Mouse (Mus musculus) heart, postnatal 4 days (tissue): Measurements from ENCODE around the gene Rnf183. TPM values are rescaled to one million over a fixed set of nuclear protein-coding genes. Genes with fewer than 3 reads are reported as not detected.
"Not testable (repeated sequence)": the region's sequence is repeated elsewhere in the genome, so short reads cannot be mapped to it uniquely, and the experiment has no call there.

Source experiments
- DNase-seq: peaks from one replicate; pipeline ENCODE4 v3.0.0; 2021
- total RNA-seq, 2 experiments: library from RNA; stranded (reverse); gene quantifications; 2 replicates each; pipeline ENCODE4 v1.2.3; 2021

Gene Rnf183
- not detected for total RNA-seq

- no peak for DNase-seq
Observed at GRCm38 (mm10) chr4:62435081-62435480, at the start of gene Rnf183. Gene Rnf183, minus strand, starts transcription at chr4:62435252.

GRCm38 (mm10) chr4:62480709-62481605 is 45.9 kb upstream of the Rnf183 start:
- no peak for DNase-seq

DNA sequence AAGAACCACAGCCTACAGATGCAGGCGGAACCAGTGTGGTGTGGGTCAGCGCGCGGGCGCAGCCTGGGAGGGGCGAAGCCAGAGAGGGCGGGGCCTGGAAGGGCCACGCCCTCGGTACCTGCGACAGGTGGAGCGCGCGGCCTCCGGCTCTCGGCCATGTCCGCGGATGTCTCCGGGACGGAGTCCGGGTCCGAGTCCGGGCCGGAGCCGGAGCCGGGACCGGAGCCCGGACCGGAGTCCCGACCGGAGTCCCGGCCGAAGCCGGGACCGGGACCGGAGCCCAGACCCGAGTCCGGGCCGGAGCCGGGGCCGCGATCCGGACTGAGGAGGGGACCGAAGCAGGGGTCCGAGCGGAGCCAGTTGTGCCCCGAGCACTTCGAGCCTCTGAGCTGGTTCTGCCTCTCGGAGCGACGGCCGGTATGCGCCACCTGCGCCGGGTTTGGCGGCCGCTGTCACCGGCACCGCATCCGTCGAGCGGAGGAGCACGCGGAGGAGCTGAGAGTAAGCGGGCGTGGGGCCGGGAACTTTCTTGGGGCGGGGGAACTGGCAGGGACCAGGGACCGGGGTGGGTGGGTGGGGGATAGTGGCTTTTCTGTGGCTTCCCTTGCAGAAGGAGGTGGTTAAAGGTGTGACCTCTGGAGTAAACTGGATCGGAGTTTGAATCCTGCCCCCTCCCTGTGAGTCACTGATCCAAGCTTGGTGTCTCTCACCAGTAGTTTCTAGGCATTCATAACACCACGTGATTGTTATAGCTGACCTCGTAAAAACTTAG is 45.1 kb upstream of the Rnf183 start, which contains the start of gene Bspry:
Gene Bspry (plus strand): TSS at position 117 of the 772 bp plus-strand sequence.
- DNase-seq, result no peak

DNA sequence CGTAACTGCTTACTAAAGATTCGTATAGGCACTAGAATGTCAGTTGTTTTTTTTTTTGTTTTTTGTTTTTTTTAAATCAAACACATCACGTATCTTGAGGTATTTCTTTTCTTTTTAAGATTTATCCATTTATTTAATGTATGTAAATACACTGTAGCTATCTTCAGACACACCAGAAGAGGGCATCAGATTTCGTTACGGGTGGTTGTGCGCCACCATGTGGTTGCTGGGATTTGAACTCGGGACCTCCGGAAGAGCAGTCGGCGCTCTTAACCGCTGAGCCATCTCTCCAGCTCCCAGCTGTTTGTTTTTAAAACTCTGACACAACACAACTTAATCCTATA is 44.5 kb upstream of the Rnf183 start:
- not testable (repeated sequence) for DNase-seq

GRCm38 (mm10) chr4:62477542-62478244 is 42.6 kb upstream of the Rnf183 start:
- no peak for DNase-seq

- DNase-seq, result no peak
Observed at GRCm38 (mm10) chr4:62475793-62476192, 40.7 kb upstream of the Rnf183 start.

DNA sequence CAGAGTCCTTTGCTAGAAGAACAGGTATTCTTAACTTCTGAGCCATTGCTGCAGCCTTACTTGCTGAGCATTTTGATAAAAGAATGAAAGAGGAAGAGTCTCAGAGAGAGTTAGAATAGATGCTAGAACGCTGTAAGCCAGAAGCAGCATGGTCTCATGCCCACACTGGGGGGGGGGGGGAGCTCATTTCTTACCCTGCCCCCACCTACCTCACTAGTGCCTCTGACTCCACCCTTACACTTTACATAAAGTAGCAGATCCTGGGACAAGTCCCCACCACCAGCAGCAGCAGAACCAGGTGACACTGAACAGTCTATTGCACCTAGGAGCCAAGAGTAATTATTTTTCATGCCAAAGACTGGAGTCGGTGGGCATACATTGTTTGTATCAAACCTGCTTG is 40.1 kb upstream of the Rnf183 start:
- no peak for DNase-seq

DNA sequence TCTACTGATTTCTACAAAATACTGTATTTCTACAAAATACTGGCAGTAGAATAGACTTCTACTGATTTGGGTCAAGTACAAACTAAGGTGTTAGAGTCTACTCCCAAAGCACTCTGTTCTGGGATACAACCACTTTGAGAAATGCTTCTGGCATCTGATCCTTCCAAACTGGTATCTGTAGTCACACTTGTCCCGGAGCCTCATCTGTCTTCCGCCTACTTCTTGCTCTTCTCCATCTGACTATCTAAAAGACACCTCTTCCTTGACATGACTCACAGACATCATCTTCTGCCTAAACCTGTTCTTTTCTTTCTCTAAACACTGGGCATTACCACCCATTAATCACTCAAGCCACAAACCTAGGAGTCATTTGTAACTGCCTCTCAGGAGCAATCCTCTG is 37.0 kb upstream of the Rnf183 start:
- no peak for DNase-seq

GRCm38 (mm10) chr4:62470598-62471051 is 35.6 kb upstream of the Rnf183 start, which contains the start of gene Wdr31:
Gene Wdr31, minus strand, starts transcription at chr4:62470896.
- peak; percentile 88 for DNase-seq

DNA sequence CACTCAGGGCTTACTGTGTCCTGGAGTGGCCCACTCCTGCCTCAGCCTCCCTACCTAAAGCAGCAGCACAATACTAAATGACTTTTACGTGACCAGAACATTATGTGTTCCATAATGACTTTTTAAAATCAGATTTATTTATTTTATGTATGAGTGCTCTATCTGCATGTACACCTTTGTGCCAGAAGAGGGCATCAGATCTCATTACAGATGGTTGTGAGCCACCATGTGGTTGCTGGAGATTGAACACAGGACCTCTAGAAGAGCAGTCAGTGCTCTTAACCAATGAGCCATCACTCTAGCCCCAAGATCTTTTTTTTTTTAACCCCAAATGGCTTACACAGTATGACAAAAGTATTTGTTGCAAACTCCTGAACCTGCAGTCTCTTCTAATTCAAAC is 33.1 kb upstream of the Rnf183 start:
- no peak for DNase-seq

- no peak for DNase-seq
Observed at GRCm38 (mm10) chr4:62463124-62463523, 28.1 kb upstream of the Rnf183 start.

GRCm38 (mm10) chr4:62460348-62460747 is 25.3 kb upstream of the Rnf183 start:
- DNase-seq, result no peak

DNA sequence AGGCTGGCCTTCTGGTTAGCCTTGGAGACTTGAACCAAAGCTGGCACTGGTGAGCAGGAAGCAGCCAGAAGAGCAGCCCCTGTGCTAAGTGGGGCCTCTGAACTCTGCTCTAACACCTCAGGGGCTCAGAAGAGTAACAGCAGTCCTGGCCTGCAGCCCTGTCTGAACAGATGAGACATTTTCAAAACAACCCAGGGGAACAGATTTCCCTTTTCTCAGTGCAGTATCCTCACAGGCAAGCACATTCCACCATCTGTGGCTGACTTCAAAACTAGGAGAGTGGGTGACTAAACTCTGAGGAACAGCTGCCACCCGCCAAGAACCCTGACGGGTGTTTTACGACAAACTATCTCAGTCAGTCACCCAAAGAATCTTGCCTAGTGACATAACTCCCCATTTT is 24.0 kb upstream of the Rnf183 start:
- no peak for DNase-seq

GRCm38 (mm10) chr4:62454995-62455394 is 19.9 kb upstream of the Rnf183 start:
- DNase-seq, result peak; percentile 60

DNA sequence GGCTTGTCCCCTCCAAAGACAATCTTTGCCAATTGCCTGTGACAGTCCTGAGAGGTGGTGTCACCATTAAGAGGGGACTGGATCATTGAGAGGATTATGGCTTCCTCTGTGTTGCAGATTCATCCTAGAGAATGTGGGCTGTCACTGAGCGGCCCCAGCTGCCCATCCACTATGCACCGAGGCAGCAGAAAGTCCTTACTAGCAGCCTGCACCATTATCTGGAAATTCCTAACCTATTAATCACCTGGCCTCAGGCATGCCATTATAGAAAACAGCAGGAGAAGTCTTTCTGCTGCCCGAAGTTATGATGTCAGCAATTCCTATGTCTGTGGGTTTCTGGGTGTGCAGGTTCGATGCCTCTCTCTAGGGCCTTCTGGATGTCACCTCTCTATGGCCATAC is 5.9 kb upstream of the Rnf183 start:
- no peak for DNase-seq

DNA sequence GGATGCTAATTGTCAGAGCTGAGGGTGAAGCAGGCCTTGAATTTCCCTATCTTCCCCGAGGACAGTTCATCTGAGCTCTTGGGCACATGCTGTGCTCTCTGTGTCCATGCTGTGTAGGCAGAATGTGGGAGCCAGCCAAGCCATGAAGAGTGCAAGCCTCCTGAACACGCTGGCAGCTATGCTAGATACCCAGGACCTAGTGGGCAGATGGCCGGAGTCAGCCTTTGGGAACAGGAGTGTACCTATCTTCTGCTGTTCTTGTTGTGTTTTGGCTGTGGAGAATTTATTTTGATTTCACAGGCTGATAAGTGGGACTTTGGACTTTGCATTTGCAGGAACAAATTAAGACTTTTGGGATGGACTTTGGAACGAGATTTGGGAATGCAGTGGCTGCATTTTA is 5.5 kb upstream of the Rnf183 start:
- DNase-seq, result no peak

GRCm38 (mm10) chr4:62439793-62440192 is 4.7 kb upstream of the Rnf183 start:
- no peak for DNase-seq

DNA sequence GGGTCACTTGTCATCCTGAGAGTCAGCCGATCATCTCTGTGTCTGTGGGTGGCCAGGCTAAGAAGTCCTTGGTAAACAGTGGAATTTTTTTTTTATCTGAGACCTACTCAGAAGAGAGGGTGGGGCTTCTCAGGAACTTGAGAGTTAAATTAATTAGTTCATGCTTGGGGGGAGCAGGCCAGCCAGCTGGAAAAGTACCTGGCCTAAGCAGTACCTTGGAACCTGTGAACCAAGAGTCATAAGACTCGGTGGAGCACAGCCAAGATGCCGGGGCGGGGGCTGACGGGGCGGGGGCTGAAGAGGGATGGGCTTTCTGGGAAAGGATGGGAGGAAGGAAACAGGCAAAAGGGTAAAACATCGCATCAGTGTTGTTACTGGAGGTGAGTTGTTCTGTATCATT is 2.8 kb upstream of the Rnf183 start:
- no peak for DNase-seq

- DNase-seq, result no peak
Observed at GRCm38 (mm10) chr4:62437256-62437778, 2.3 kb upstream of the Rnf183 start.

DNA sequence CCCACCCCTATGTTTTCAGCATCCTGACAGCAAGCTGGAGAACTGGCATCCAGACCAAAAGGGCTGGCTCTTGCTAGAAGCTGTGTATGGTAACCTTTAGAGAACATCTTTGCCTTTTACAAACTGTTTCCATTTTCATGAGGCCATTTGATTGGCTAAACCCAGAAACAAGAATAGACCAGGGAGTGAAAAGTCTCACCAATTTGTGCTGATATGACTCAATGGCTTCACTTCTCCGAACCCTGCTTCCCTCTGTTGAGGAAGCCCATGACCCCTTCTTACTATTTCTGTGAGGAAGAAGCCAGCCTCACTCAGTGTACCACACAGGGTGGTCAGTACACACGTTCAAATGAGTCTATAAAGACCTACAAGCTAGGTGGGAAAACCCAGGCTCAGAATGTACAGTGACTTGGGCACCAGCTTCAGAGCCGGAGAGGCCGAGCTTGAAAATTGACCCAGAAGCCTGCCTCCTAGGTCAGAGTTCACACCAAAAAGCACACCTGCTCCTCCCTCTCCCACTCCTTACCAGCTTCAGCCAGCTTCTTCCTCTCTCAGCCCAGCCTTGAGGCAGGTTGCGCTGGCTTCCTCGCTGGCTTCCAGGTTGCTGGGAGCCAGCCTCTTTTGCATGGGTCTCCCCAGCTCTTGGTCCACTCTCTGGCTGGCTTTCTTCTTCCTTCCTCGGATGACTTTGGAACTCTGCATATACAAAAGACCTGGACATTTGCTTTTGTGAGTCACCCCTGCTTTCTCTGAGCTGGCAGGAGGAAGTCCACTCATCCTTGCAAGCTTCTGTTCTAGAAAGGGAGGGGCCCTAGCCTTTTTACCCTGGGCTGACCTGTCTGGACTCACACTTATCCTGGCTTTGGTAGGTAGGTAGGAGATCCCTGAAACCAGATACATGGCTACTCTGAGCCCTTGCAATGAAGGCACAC is 847 bp downstream of the Rnf183 start:
- DNase-seq, result no peak

GRCm38 (mm10) chr4:62431522-62431921 is 3.5 kb downstream of the Rnf183 start:
- no peak for DNase-seq
